Mouse (Mus musculus): ENCODE measurements around the gene Ston1. TPM values are rescaled to one million over a fixed set of nuclear protein-coding genes. Genes with fewer than 3 reads are reported as not detected.

The Ston1 gene
- total and polyA plus RNA-seq, 2 experiments from 2014 or later = 1.6 to 2.5 TPM

DNA sequence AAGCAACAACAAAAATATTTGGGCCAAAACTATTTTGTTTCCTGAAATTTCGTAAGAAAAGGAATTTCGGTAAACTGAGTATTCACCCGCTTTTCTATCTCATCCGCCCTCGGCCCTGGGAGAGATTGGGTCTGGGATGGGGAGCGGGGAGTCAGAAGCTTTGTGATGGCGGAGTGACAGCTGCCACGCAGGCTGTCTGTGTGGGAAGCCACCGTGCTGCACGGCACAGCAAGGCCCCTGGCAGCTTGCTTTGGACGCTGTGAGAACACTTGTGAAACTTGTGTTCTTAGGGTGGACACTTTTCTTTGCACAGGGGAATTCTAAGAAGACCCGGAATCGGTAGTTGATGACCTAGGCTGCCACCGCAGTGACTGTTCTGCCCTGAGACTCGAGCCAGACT is 10.1 kb upstream of the Ston1 start:
- H3K36me3 ChIP-seq (ENCODE audit: insufficient read depth, low read length) = peaks cover 39% of the 10 kb centered on the region
- no peak overlapping the region for H3K27ac ChIP-seq
- no peaks in the 10 kb centered on the region for H3K9me3 ChIP-seq (ENCODE audit: low read length)
- DNase-seq (ENCODE audit: low spot score) (no peak), ATAC-seq (no peak)
- H3K4me3 ChIP-seq (ENCODE audit: low read length) = no peak overlapping the region
- 80% methylated on average over 15 of the region's 15 CpGs for WGBS
- no peak overlapping the region for H3K9ac ChIP-seq (replicated peaks; ENCODE audit: low read length)
- no peaks in the 10 kb centered on the region for H3K27me3 ChIP-seq (ENCODE audit: insufficient read depth, low read length)
- H3K4me1 ChIP-seq (ENCODE audit: insufficient read depth, low read length) = no peaks in the 10 kb centered on the region
- no peak for TF ChIP-seq CTCF (IDR thresholded peaks at IDR 0.05; ENCODE audit: low read depth)
- no peak overlapping the region for H3K4me2 ChIP-seq (ENCODE audit: low read depth, low read length)

DNA sequence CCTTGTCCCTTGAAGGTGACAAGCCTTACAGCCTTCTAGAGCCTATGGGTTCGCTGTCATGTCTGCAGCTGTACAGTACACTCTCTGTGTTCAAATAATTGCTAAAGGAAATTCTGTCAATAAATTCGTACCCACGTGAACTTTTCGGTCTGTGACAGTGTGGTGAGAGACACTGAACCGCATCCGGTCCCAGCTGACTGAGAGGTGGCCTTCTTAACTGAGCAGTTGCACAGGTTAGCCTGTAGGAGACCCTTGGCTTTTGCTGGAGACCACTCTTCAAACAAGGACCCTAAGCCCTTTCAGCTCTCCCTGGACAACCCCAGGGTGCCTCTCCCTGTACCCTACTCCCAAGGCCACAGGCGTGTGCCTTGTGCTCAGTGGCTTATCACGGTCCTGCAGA is 9.3 kb upstream of the Ston1 start:
- H3K4me3 ChIP-seq (ENCODE audit: low read length) = no peak overlapping the region
- no peak overlapping the region for H3K4me2 ChIP-seq (ENCODE audit: low read depth, low read length)
- WGBS = 95% methylated on average over 8 of the region's 8 CpGs

DNA sequence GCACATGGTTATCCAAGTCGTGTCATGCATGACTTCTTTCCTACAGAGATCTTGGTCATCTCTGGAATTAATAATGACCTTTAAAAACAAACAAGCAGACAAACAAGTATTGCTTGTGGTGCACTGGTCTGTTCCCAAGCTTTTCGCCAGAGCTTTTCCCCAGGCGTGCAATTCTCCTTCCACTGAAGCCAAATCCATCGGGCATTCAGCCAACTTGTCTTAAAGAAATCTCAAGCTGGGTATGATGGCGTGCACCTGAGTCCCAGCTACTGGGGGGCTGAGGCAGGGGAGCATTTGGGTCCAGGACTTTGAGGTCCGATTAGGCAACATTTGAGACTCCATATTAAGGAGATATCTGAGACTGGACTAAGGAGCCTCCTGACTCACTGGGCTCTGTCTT is 7.2 kb upstream of the Ston1 start:
- DNase-seq (ENCODE audit: low spot score) = peak; percentile 34
- 52% methylated on average over 6 of the region's 6 CpGs for WGBS
- H3K27ac ChIP-seq = no peak overlapping the region
- H3K4me2 ChIP-seq (ENCODE audit: low read depth, low read length) = no peak overlapping the region
- no peak overlapping the region for H3K9ac ChIP-seq (replicated peaks; ENCODE audit: low read length)
- no peaks in the 10 kb centered on the region for H3K9me3 ChIP-seq (ENCODE audit: low read length)
- no peaks in the 10 kb centered on the region for H3K27me3 ChIP-seq (ENCODE audit: insufficient read depth, low read length)
- H3K36me3 ChIP-seq (ENCODE audit: insufficient read depth, low read length) = peaks cover 20% of the 10 kb centered on the region; the same call in 1 of the 2 replicates
- no peaks in the 10 kb centered on the region for H3K4me1 ChIP-seq (ENCODE audit: insufficient read depth, low read length)
- no peak for TF ChIP-seq CTCF (IDR thresholded peaks at IDR 0.05; ENCODE audit: low read depth)
- no peak overlapping the region for H3K4me3 ChIP-seq (ENCODE audit: low read length)
- ATAC-seq = no peak

More for the DNA sequence above, 9.3 kb upstream of the Ston1 start:
- Histone ChIP-seq H3K27me3 (ENCODE audit: insufficient read depth, low read length) (no peaks in the 10 kb centered on the region), H3K9ac (replicated peaks; ENCODE audit: low read length) (no peak overlapping the region), H3K27ac (no peak overlapping the region), H3K9me3 (ENCODE audit: low read length) (no peaks in the 10 kb centered on the region), H3K36me3 (ENCODE audit: insufficient read depth, low read length) (peaks cover 31% of the 10 kb centered on the region), H3K4me1 (ENCODE audit: insufficient read depth, low read length) (no peaks in the 10 kb centered on the region)
- no peak for ATAC-seq
- no peak for TF ChIP-seq CTCF (IDR thresholded peaks at IDR 0.05; ENCODE audit: low read depth)
- DNase-seq (ENCODE audit: low spot score) = no peak

DNA sequence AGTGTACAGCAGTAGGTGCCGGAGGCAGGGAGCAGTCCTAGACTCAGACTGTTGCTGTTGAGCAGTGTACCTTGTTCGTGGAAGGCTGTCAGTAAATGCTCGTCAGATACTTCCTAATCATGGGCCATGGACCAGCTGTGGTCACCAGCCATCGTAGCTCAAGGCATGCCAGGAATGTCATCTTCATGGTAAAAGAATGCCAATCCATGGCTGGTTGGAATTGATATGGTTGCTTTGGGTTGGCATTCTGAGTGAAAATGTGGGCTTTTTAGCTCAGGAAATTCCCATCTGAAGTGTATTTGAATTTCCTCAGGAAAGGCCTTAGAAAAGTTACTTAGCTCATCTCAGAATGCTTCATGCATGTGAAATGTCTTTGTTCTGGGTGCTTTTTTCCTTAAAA is 2.4 kb upstream of the Ston1 start:
- WGBS = 90% methylated on average over 4 of the region's 4 CpGs
- no peak for TF ChIP-seq CTCF (IDR thresholded peaks at IDR 0.05; ENCODE audit: low read depth)
- no peak for ATAC-seq

DNA sequence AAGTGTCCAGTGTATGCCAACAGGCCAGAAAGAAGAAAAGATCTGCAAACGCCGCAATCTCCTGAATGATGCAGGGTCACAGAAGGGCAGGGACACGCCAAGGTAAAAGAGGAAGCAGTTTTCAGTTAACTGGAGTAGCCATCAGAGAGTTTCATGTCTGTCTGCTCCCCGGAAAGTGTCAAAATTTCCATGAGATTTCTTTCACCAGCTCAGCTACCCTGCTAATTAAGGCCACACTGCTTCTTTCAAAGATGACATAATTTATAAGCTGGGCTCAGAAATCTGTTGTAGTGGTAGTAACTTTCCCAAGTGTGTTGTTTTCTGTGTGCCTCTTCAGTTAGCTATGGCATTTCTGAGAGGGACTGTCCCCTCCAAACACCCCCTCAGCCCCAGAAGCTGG is 1.4 kb upstream of the Ston1 start:
- 73% methylated on average over 4 of the region's 4 CpGs for WGBS
- ATAC-seq (no peak), DNase-seq (ENCODE audit: low spot score) (no peak)
- no peaks in the 10 kb centered on the region for H3K36me3 ChIP-seq (ENCODE audit: insufficient read depth, low read length)
- H3K27me3 ChIP-seq (ENCODE audit: insufficient read depth, low read length) = no peaks in the 10 kb centered on the region
- no peak overlapping the region for H3K4me2 ChIP-seq (ENCODE audit: low read depth, low read length)
- TF ChIP-seq CTCF (IDR thresholded peaks at IDR 0.05; ENCODE audit: low read depth) = no peak
- H3K27ac ChIP-seq = no peak overlapping the region
- H3K4me3 ChIP-seq (ENCODE audit: low read length) = no peak overlapping the region
- no peaks in the 10 kb centered on the region; the same call in 1 of the 2 replicates for H3K4me1 ChIP-seq (ENCODE audit: insufficient read depth, low read length)
- H3K9ac ChIP-seq (replicated peaks; ENCODE audit: low read length) = no peak overlapping the region
- H3K9me3 ChIP-seq (ENCODE audit: low read length) = no peaks in the 10 kb centered on the region

More for the DNA sequence above, 2.4 kb upstream of the Ston1 start:
- Histone ChIP-seq H3K4me1 (ENCODE audit: insufficient read depth, low read length) (no peaks in the 10 kb centered on the region; the same call in 1 of the 2 replicates), H3K9me3 (ENCODE audit: low read length) (no peaks in the 10 kb centered on the region), H3K9ac (replicated peaks; ENCODE audit: low read length) (no peak overlapping the region), H3K4me2 (ENCODE audit: low read depth, low read length) (no peak overlapping the region), H3K36me3 (ENCODE audit: insufficient read depth, low read length) (no peaks in the 10 kb centered on the region), H3K27ac (no peak overlapping the region), H3K27me3 (ENCODE audit: insufficient read depth, low read length) (no peaks in the 10 kb centered on the region), H3K4me3 (ENCODE audit: low read length) (no peak overlapping the region)
- DNase-seq (ENCODE audit: low spot score) = no peak

DNA sequence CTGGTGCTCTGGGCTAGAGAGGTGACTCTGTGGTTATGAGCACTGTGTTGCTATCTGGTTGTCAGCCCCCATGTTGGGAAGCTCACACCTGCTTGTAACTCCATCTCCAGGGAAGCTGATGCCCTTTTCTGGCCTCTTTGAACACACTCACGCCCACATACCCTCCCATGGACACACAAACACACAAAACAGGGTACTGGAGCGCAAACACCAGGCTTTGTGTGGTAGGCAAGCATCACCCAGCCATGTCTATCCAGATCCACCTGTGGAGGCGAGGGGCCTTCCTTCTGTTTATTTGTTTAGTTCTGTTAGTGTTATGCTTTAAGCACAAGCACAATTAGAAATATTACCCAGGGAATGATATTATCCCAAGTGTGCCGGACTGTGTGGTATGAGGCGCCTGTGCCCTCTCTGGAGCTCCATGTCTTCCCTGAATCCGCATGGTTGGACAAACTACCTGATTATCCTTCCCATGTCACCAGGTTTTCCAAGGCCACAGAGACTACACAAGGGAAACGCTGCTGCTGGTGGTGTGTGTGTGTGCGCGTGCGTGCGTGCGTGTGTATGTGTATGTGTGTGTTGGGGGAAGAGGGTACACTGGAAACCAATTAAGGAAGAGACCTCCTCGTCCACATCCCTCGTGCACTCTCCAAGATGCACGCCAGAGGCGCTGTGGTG is 801 bp upstream of the Ston1 start:
- WGBS = 33% methylated on average over 16 of the region's 16 CpGs
- Histone ChIP-seq H3K27me3 (ENCODE audit: insufficient read depth, low read length) (no peaks in the 10 kb centered on the region), H3K9ac (replicated peaks; ENCODE audit: low read length) (no peak overlapping the region; the same call in 1 of the 2 replicates), H3K9me3 (ENCODE audit: low read length) (no peaks in the 10 kb centered on the region), H3K36me3 (ENCODE audit: insufficient read depth, low read length) (no peaks in the 10 kb centered on the region), H3K27ac (peak overlapping the region; percentile 67; the same call in 1 of the 2 replicates), H3K4me3 (ENCODE audit: low read length) (peak overlapping the region; percentile 57), H3K4me2 (ENCODE audit: low read depth, low read length) (peak overlapping the region; percentile 77), H3K4me1 (ENCODE audit: insufficient read depth, low read length) (no peaks in the 10 kb centered on the region; the same call in 1 of the 2 replicates)
- peak; percentile 3; the same call in 1 of the 2 replicates for ATAC-seq
- TF ChIP-seq CTCF (IDR thresholded peaks at IDR 0.05; ENCODE audit: low read depth) = peak; percentile 92
- peak; percentile 90 for DNase-seq (ENCODE audit: low spot score)

DNA sequence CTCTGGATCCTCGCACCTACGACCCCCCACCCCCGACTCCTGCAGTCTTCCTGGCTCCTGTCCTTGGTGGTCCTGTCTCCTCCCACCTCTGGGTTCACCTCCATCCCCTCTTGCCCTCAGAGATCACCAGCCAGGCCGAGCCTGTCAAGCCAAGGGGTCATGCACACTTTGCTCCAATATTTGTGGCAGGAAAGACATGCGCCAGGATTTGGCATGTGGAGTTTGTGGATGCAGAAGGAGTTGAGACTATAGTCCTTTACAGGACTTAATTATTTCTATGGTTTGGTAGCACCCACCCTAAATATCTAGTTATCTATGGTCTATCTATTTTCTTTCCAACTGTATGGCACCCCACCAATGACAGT is 554 bp downstream of the Ston1 start:
- no peaks in the 10 kb centered on the region for H3K27me3 ChIP-seq (ENCODE audit: insufficient read depth, low read length)
- DNase-seq (ENCODE audit: low spot score) = no peak
- H3K36me3 ChIP-seq (ENCODE audit: insufficient read depth, low read length) = no peaks in the 10 kb centered on the region
- H3K4me1 ChIP-seq (ENCODE audit: insufficient read depth, low read length) = no peaks in the 10 kb centered on the region; the same call in 1 of the 2 replicates
- peak overlapping the region; percentile 77 for H3K4me2 ChIP-seq (ENCODE audit: low read depth, low read length)
- H3K9me3 ChIP-seq (ENCODE audit: low read length) = no peaks in the 10 kb centered on the region
- peak overlapping the region; percentile 63 for H3K9ac ChIP-seq (replicated peaks; ENCODE audit: low read length)
- no peak for ATAC-seq
- peak overlapping the region; percentile 57 for H3K4me3 ChIP-seq (ENCODE audit: low read length)
- no peak for TF ChIP-seq CTCF (IDR thresholded peaks at IDR 0.05; ENCODE audit: low read depth)
- H3K27ac ChIP-seq = peak overlapping the region; percentile 67; the same call in 1 of the 2 replicates
- 5% methylated on average over 5 of the region's 5 CpGs for WGBS
